Mouse (Mus musculus) frontal cortex, postnatal 36 days (tissue): Measurements from ENCODE around the gene Dhrs7c.

Source experiments
- DNase-seq, 2 experiments: peaks; one replicate each; pipeline ENCODE4 v3.0.0; 2022; ENCODE audit warnings: low spot score in 2 of 2

Gene Dhrs7c

DNA sequence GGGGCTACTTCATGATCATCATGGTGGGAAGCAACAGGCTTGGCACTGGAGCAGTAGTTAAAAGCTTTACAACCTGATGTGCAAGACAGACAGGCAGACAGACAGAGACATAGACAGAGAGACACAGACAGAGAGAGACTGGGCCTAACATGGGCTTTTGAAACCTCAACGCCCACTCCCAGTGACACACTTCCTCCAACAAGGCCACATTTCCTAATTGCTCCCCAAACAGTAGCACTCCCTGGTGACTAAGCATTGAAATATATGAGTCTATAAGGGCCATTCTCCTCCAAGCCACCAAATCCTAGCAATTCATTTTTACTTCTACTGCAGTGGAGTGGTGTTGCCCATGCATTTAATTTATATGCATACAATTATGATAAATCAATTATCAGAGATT is 41.8 kb downstream of the Dhrs7c start:
- DNase-seq = no peak

GRCm38 (mm10) chr11:67845193-67845592 is 47.2 kb downstream of the Dhrs7c start:
- DNase-seq = peak in 1 of 2 experiments; percentile 9

- DNase-seq = no peak
Measured at GRCm38 (mm10) chr11:67851770-67852169, 53.8 kb downstream of the Dhrs7c start.

DNA sequence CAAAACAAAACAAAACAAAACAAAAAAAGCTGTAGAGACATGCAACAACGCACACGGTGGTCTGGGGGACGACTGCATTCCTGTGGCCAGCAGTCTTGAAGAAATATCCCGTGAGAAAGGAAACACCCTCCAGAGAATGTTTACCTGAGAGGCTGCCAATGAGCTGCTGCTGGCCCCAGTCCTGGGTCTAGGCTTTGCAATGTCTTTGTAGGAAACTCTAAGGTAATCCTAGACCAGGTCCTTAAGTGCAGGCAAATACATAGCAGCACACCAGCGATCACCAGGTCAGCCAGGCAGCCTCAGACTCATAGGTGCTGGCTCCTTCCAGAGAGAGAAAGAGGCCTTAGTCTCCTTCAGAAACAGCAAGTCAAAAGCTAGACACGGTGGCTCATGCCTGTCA is 56.0 kb downstream of the Dhrs7c start:
- DNase-seq = no peak

- DNase-seq = peak in 1 of 2 experiments; percentile 16
Measured at GRCm38 (mm10) chr11:67855035-67855434, 57.0 kb downstream of the Dhrs7c start.

DNA sequence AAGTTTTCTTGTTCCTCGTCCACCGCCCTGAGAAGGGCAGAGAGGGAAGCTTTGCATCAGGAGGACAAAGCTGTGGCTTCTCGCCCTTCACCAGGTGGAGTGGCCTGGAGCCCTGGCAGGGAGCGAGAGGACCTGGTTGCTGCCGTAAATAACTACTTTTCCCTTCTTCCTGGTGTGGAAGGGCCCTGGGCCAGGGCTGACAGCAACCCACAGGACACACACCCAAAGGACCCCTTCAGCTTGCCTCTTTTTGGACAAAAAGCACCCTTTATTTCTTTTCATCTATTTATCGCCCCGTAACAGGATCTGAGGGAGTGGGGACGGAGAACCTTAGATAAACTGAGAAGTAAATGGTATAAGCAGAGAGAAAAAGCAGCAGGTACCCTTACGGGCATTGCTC is 60.5 kb downstream of the Dhrs7c start:
- DNase-seq = no peak

- no peak for DNase-seq
Measured at GRCm38 (mm10) chr11:67860743-67861398, 62.9 kb downstream of the Dhrs7c start.

- DNase-seq = no peak
Measured at GRCm38 (mm10) chr11:67861399-67861838, 63.4 kb downstream of the Dhrs7c start.

DNA sequence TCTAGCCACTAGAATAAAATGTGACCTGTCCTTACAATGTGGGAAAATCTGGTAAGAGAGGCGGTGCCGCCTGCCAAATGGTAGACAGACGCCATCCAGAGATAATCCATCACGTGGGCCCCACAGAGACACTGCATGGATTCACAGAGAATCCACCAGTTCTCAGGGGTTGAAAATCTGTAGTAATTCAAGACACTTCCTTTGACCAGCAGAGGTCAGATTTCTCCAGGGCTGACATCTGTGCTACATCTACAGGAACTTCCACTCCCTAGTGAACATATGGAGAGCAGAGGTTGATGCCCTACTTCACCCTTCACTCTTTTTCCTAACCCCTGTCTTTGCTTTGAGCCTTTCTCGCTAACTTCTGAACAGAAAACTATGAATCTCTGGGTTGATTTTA is 67.1 kb downstream of the Dhrs7c start:
- no peak for DNase-seq
